Mouse (Mus musculus): ENCODE data around the gene Zkscan2. TPM values are rescaled to one million over a fixed set of nuclear protein-coding genes. Genes with fewer than 3 reads are reported as not detected.

Zkscan2 gene
- total and polyA plus RNA-seq, 3 experiments: not detected

DNA sequence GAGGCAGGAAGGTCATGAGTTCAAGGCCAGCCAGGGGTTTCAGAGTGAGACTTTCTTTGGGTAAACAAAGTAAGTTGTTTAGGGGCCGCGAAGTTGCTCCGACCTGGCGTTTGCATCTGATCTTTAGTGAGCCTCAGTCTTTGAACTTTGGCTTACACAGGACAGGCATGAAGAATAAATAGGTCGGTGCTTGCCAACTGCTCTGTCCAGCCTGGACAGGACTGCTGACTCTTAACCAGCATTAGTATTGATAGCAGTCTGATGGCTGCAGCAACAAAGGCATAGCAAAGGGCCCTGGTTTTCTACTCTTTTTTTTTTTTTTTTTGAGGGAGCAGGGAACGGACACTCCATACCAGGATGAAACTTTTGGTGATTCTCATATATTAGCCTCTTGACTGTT lies 47.7 kb downstream of the Zkscan2 start:
- Histone ChIP-seq H3K36me3 (replicated peaks in 1 of 2; ENCODE audit: control insufficient read depth in 1 of 2, insufficient read depth in 1 of 2, low read length in 1 of 2) (no peaks in the 10 kb centered on the region), H3K4me3 (replicated peaks in 1 of 3; ENCODE audit: low read depth in 2 of 3, low read length in 2 of 3, poor library complexity in 1 of 3) (no peak overlapping the region), H3K79me2 (replicated peaks; ENCODE audit: control insufficient read depth, extremely low read depth, insufficient read depth, poor library complexity, severe bottlenecking) (no peaks in the 10 kb centered on the region), H3K4me2 (ENCODE audit: insufficient read depth, low read depth, poor library complexity, severe bottlenecking) (no peak overlapping the region), H3K9ac (ENCODE audit: insufficient read depth, low read depth) (no peak overlapping the region), H3K27ac (ENCODE audit: insufficient read depth, low read depth) (no peak overlapping the region), H3K9me3 (replicated peaks; ENCODE audit: low read length) (no peaks in the 10 kb centered on the region), H3K27me3 (replicated peaks) (no peaks in the 10 kb centered on the region), H3K4me1 (ENCODE audit: control insufficient read depth in 1 of 2, insufficient read depth in 2 of 2) (0 out of 4 replicates have a peak, but pooled peaks cover 0 to 2% of the 10 kb centered on the region in 2 experiments)
- in situ Hi-C loops (cut with MboI; ENCODE audit: low pct_ligation_motif_present, low pct_unique_long_range_greater_than_20kb, low sequenced_read_pairs): no loop called here
- no peak for TF ChIP-seq BHLHE40 (IDR thresholded peaks at IDR 0.05; ENCODE audit: low read depth, low read length)
- no peak for TF ChIP-seq POLR2AphosphoS2 (IDR thresholded peaks at IDR 0.05; ENCODE audit: low read depth, low read length)
- TF ChIP-seq IRF4 (IDR thresholded peaks at IDR 0.05; ENCODE audit: low read depth, low read length): no peak
- TF ChIP-seq TCF12 (IDR thresholded peaks at IDR 0.05; ENCODE audit: low read depth, low read length): no peak
- TF ChIP-seq KAT2A (IDR thresholded peaks at IDR 0.05; ENCODE audit: insufficient replicate concordance, low read length): no peak
- TF ChIP-seq SIN3A (IDR thresholded peaks at IDR 0.05; ENCODE audit: low read length): no peak
- no peak for TF ChIP-seq CTCF (conservative IDR thresholded peaks at IDR 0.05 in 1 of 2, IDR thresholded peaks at IDR 0.05 in 1 of 2; ENCODE audit: low read depth in 2 of 2, low read length in 2 of 2)
- TF ChIP-seq RCOR1 (conservative IDR thresholded peaks at IDR 0.05; ENCODE audit: low read depth, low read length): no peak
- no peak for TF ChIP-seq RAD21 (IDR thresholded peaks at IDR 0.05; ENCODE audit: low read depth, low read length)
- TF ChIP-seq E2F4 (IDR thresholded peaks at IDR 0.05; ENCODE audit: insufficient replicate concordance, low read depth, low read length): no peak
- no peak for TF ChIP-seq USF1 (IDR thresholded peaks at IDR 0.05; ENCODE audit: low read depth, low read length)
- no peak for TF ChIP-seq MXI1 (IDR thresholded peaks at IDR 0.05; ENCODE audit: low read depth, low read length)
- TF ChIP-seq ZNF384 (IDR thresholded peaks at IDR 0.05; ENCODE audit: low read depth, low read length): no peak
- TF ChIP-seq USF2 (conservative IDR thresholded peaks at IDR 0.05; ENCODE audit: low read depth, low read length): no peak
- TF ChIP-seq ZC3H11A (IDR thresholded peaks at IDR 0.05; ENCODE audit: low read depth, low read length): no peak
- TF ChIP-seq POLR2A (IDR thresholded peaks at IDR 0.05; ENCODE audit: low read depth, low read length): no peak
- no peak for TF ChIP-seq ZKSCAN1 (IDR thresholded peaks at IDR 0.05; ENCODE audit: borderline replicate concordance, low read depth, low read length)
- no peak for TF ChIP-seq MEF2A (IDR thresholded peaks at IDR 0.05; ENCODE audit: borderline replicate concordance, low read depth, low read length)
- TF ChIP-seq TBP (conservative IDR thresholded peaks at IDR 0.05; ENCODE audit: low read depth, low read length): no peak
- TF ChIP-seq PAX5 (IDR thresholded peaks at IDR 0.05; ENCODE audit: low read length): no peak
- dilution Hi-C loops (cut with MboI; ENCODE audit: extremely low pct_ligation_motif_present, extremely low pct_unique_long_range_greater_than_20kb, low sequenced_read_pairs): no loop called here
- DNase-seq (ENCODE audit: extremely low read depth): no peak

DNA sequence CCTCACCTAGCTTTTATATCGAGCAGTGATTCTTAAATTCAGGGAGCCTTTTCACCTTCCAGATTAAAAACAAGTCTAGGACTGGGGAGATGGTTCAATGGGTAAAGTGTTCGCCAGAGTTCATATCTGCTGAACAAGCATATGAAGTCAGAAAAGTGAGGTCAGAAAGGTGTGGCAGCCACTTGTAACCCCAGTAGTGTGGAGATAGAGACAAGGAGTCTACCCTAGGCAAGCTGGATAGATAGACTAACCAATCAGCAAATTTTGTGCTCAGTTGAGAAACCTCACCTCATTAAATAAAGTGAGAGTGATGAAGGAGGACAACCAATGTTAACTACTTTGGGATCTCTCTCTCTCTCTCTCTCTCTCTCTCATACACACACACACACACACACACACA lies 49.7 kb downstream of the Zkscan2 start:
- in situ Hi-C loops (cut with MboI; ENCODE audit: low pct_ligation_motif_present, low pct_unique_long_range_greater_than_20kb, low sequenced_read_pairs): no loop called here
- no peak overlapping the region for H3K27ac ChIP-seq (ENCODE audit: insufficient read depth, low read depth)
- H3K79me2 ChIP-seq (replicated peaks; ENCODE audit: control insufficient read depth, extremely low read depth, insufficient read depth, poor library complexity, severe bottlenecking): no peaks in the 10 kb centered on the region
- no peak overlapping the region for H3K9ac ChIP-seq (ENCODE audit: insufficient read depth, low read depth)
- H3K4me1 ChIP-seq (ENCODE audit: control insufficient read depth in 1 of 2, insufficient read depth in 2 of 2): 0 out of 4 replicates have a peak, but pooled peaks cover 0 to 2% of the 10 kb centered on the region in 2 experiments
- TF ChIP-seq USF2 (conservative IDR thresholded peaks at IDR 0.05; ENCODE audit: low read depth, low read length): no peak
- TF ChIP-seq GABPA (IDR thresholded peaks at IDR 0.05; ENCODE audit: insufficient replicate concordance, low read depth, low read length): no peak
- TF ChIP-seq ZMIZ1 (IDR thresholded peaks at IDR 0.05; ENCODE audit: low read depth, low read length): no peak
- TF ChIP-seq HCFC1 (IDR thresholded peaks at IDR 0.05; ENCODE audit: low read depth, low read length): no peak
- no peak for TF ChIP-seq MXI1 (IDR thresholded peaks at IDR 0.05; ENCODE audit: low read depth, low read length)
- no peak for TF ChIP-seq USF1 (IDR thresholded peaks at IDR 0.05; ENCODE audit: low read depth, low read length)
- TF ChIP-seq ZC3H11A (IDR thresholded peaks at IDR 0.05; ENCODE audit: low read depth, low read length): no peak
- TF ChIP-seq ETS1 (conservative IDR thresholded peaks at IDR 0.05; ENCODE audit: low read depth, low read length): no peak
- no peak for TF ChIP-seq JUND (conservative IDR thresholded peaks at IDR 0.05; ENCODE audit: low read depth, low read length)
- no peak for TF ChIP-seq MAFK (IDR thresholded peaks at IDR 0.05; ENCODE audit: insufficient replicate concordance, low read length)
- no peak for TF ChIP-seq JUN (IDR thresholded peaks at IDR 0.05; ENCODE audit: insufficient read depth, low read depth, low read length)
- no peak for TF ChIP-seq EP300 (IDR thresholded peaks at IDR 0.05; ENCODE audit: low read length)
- TF ChIP-seq CHD2 (IDR thresholded peaks at IDR 0.05; ENCODE audit: low read length): no peak
- no peak for TF ChIP-seq RAD21 (IDR thresholded peaks at IDR 0.05; ENCODE audit: low read depth, low read length)
- H3K4me3 ChIP-seq (replicated peaks in 1 of 3; ENCODE audit: low read depth in 2 of 3, low read length in 2 of 3, poor library complexity in 1 of 3): no peak overlapping the region
- no peaks in the 10 kb centered on the region for H3K9me3 ChIP-seq (replicated peaks; ENCODE audit: low read length)
- dilution Hi-C loops (cut with MboI; ENCODE audit: extremely low pct_ligation_motif_present, extremely low pct_unique_long_range_greater_than_20kb, low sequenced_read_pairs): no loop called here
- H3K36me3 ChIP-seq (replicated peaks in 1 of 2; ENCODE audit: control insufficient read depth in 1 of 2, insufficient read depth in 1 of 2, low read length in 1 of 2): no peaks in the 10 kb centered on the region
- H3K4me2 ChIP-seq (ENCODE audit: insufficient read depth, low read depth, poor library complexity, severe bottlenecking): no peak overlapping the region
- no peak for DNase-seq (ENCODE audit: extremely low read depth)
- H3K27me3 ChIP-seq (replicated peaks): no peaks in the 10 kb centered on the region
